Comparison of ENCODE assay signal across 9 mouse cellular contexts in genomic region chr3:133309359-133309758, GRCm38 (mm10). TPM values are rescaled to one million over a fixed set of nuclear protein-coding genes. Genes with fewer than 3 reads are reported as not detected.
A peak's percentile ranks its signal among the peaks of the same experiment; 100 is the strongest.
DNase-seq lines count a peak whose midpoint lies in the region; ATAC-seq and TF ChIP-seq lines count a peak whose summit lies in the region.
"Had no signal": no experiment of that assay in that cellular context is flagged by ENCODE, and none has a peak within 500 bp of the region (broad histone marks: within the 10 kb centered on the region; RNA-seq: fewer than 3 reads in every experiment).

No protein-coding gene starts in this region.

- no peak overlapping the region for H3K9ac ChIP-seq in heart, embryonic 12.5 days
- no peak overlapping the region for H3K9ac ChIP-seq in limb, embryonic 12.5 days (replicated peaks)

- no peak for DNase-seq in heart, postnatal 25 days (ENCODE audit: low spot score)
- DNase-seq in testis, postnatal 14 days (ENCODE audit: low spot score), result no peak
- no peak for DNase-seq in left cerebral cortex, adult 11 months (ENCODE audit: low spot score)
- DNase-seq in thymus, postnatal 0 days (ENCODE audit: low spot score), result no peak

- 0 out of 2 replicates have a peak, but pooled peaks cover 7% of the 10 kb centered on the region for H3K9me3 ChIP-seq in heart, embryonic 12.5 days (replicated peaks)
- peaks cover 7% of the 10 kb centered on the region; the same call in 1 of the 2 replicates for H3K9me3 ChIP-seq in limb, embryonic 12.5 days
- H3K9me3 ChIP-seq: stomach, embryonic 15.5 days had no signal

- no peak for TF ChIP-seq POLR2A in testis, adult 2 months (IDR thresholded peaks at IDR 0.05; ENCODE audit: control insufficient read depth, low read depth, low read length)

- intact Hi-C loops in heart, postnatal 25 days (cut with DNase I), result no loop called here

- ATAC-seq in heart, embryonic 12.5 days (ENCODE audit: insufficient number of reproducible peaks, low FRiP score), result no peak
- ATAC-seq in limb, embryonic 12.5 days (ENCODE audit: insufficient number of reproducible peaks, insufficient read depth, low FRiP score, low TSS enrichment, low read depth), result no peak
- no peak for ATAC-seq in erythroid progenitor cell, adult 5-6 weeks (replicated peaks; ENCODE audit: low FRiP score, poor library complexity, severe bottlenecking)

- no peaks in the 10 kb centered on the region for H3K27me3 ChIP-seq in heart, embryonic 12.5 days (replicated peaks)
- no peaks in the 10 kb centered on the region for H3K27me3 ChIP-seq in testis, adult 2 months (ENCODE audit: control insufficient read depth, insufficient read depth, low read length)
- no peaks in the 10 kb centered on the region for H3K27me3 ChIP-seq in limb, embryonic 12.5 days
- H3K27me3 ChIP-seq: stomach, embryonic 15.5 days had no signal

- WGBS in heart, embryonic 12.5 days, result 90% methylated on average over 7 of the region's 7 CpGs
- 92% methylated on average over 7 of the region's 7 CpGs for whole genome bisulfite sequencing in limb, embryonic 12.5 days

- H3K36me3 ChIP-seq in heart, embryonic 12.5 days, result peaks cover 9% of the 10 kb centered on the region
- no peaks in the 10 kb centered on the region for H3K36me3 ChIP-seq in testis, adult 2 months (ENCODE audit: control insufficient read depth, insufficient read depth, low read length)
- peaks cover 3% of the 10 kb centered on the region; the same call in 1 of the 2 replicates for H3K36me3 ChIP-seq in limb, embryonic 12.5 days

- peak overlapping the region; percentile 83; the same call in 1 of the 2 replicates for H3K4me3 ChIP-seq in heart, embryonic 12.5 days
- peak overlapping the region; percentile 85 for H3K4me3 ChIP-seq in testis, adult 2 months (ENCODE audit: control insufficient read depth, low read depth, low read length)
- peak overlapping the region; percentile 75; the same call in 1 of the 2 replicates for H3K4me3 ChIP-seq in limb, embryonic 12.5 days (replicated peaks)

- TF ChIP-seq CTCF in testis, adult 2 months (IDR thresholded peaks at IDR 0.05; ENCODE audit: control insufficient read depth, insufficient read depth, insufficient replicate concordance, low read depth, low read length), result no peak

- no peak overlapping the region for H3K27ac ChIP-seq in heart, embryonic 12.5 days (ENCODE audit: poor library complexity, severe bottlenecking)
- H3K27ac ChIP-seq in testis, adult 2 months (ENCODE audit: control insufficient read depth, insufficient read depth, low read depth, low read length), result no peak overlapping the region
- H3K27ac ChIP-seq in limb, embryonic 12.5 days, result no peak overlapping the region

- peaks cover 4% of the 10 kb centered on the region; the same call in 1 of the 2 replicates for H3K4me1 ChIP-seq in heart, embryonic 12.5 days (replicated peaks)
- peaks cover 6% of the 10 kb centered on the region for H3K4me1 ChIP-seq in testis, adult 2 months (ENCODE audit: control insufficient read depth, insufficient read depth, low read length)
- 0 out of 2 replicates have a peak, but pooled peaks cover 4% of the 10 kb centered on the region for H3K4me1 ChIP-seq in limb, embryonic 12.5 days (replicated peaks)

- H3K4me2 ChIP-seq in heart, embryonic 12.5 days, result no peak overlapping the region; the same call in 1 of the 2 replicates
- H3K4me2 ChIP-seq in limb, embryonic 12.5 days, result no peak overlapping the region

RNA-seq across cellular contexts. Expression of gene Ppa2, which starts 0.6 kb away (rescaled TPM):
- 112 and 115 TPM in 2 replicates for polyA plus RNA-seq in heart, embryonic 12.5 days (2016; fragmentation: Nextera tagmentation; extraction: Ambion mirVana)
- 100 to 1,000 TPM; 135 TPM for total RNA-seq in heart, postnatal 25 days (2021)
- polyA plus RNA-seq in testis, adult 2 months (2012; rRNA removed), result 60.0 and 63.4 TPM in 2 replicates
- polyA plus RNA-seq in limb, embryonic 12.5 days (2016; fragmentation: Nextera tagmentation; extraction: Ambion mirVana), result 84.9 and 86.0 TPM in 2 replicates
- total RNA-seq in erythroid progenitor cell, adult 5-6 weeks (2015; ENCODE audit: low replicate concordance), result 8.8 and 15.1 TPM in 2 replicates
- 27.2 and 30.9 TPM in 2 replicates for total RNA-seq in erythroid progenitor cell, adult 5-6 weeks (2017; ENCODE audit: low replicate concordance)
- 79.3 and 87.2 TPM in 2 replicates for polyA plus RNA-seq in thymus, postnatal 0 days (2015; fragmentation: Nextera tagmentation; extraction: Ambion mirVana)
